Mouse (Mus musculus) forebrain, embryonic 11.5 days (tissue): ENCODE data around the gene Tprgl. TPM values are rescaled to one million over a fixed set of nuclear protein-coding genes. Genes with fewer than 3 reads are reported as not detected.

Experiments
- ATAC-seq: fragments of 200-750 bp; cut with Nextera tagmentation; replicated peaks from 2 replicates; pipeline ENCODE4 v1.8.0; 2017; ENCODE audit warnings: moderate TSS enrichment; ENCODE audit not compliant: low FRiP score
- DNase-seq: peaks from one replicate; pipeline ENCODE4 v3.0.0-alpha.2; 2017; ENCODE audit warnings: low spot score
- H3K27ac ChIP-seq: fragments of 300-500 bp; sonication (generic); 2 replicates; pipeline ENCODE4 v1.5.1; 2014; ENCODE audit warnings: low read depth, low read length
- H3K27me3 ChIP-seq: fragments of 300-500 bp; sonication (generic); 2 replicates; pipeline ENCODE4 v1.6.1; 2014; ENCODE audit warnings: mild to moderate bottlenecking, low read length, mixed read lengths; ENCODE audit not compliant: control insufficient read depth, insufficient read depth
- H3K36me3 ChIP-seq: fragments of 300-500 bp; sonication (generic); 2 replicates; pipeline ENCODE4 v1.6.1; 2014; ENCODE audit warnings: mild to moderate bottlenecking, low read length, moderate library complexity, mixed read lengths; ENCODE audit not compliant: control insufficient read depth, insufficient read depth
- H3K4me1 ChIP-seq: fragments of 300-500 bp; sonication (generic); replicated peaks from 2 replicates; pipeline ENCODE4 v1.6.1; 2014; ENCODE audit warnings: low read length, mixed read lengths; ENCODE audit not compliant: control insufficient read depth, insufficient read depth
- H3K4me2 ChIP-seq: fragments of 300-500 bp; sonication (generic); 2 replicates; pipeline ENCODE4 v1.6.1; 2014; ENCODE audit warnings: low read depth, mild to moderate bottlenecking, low read length, moderate library complexity, mixed read lengths; ENCODE audit not compliant: severe bottlenecking
- H3K4me3 ChIP-seq: fragments of 300-500 bp; sonication (generic); 2 replicates; pipeline ENCODE4 v1.5.1; 2014; ENCODE audit warnings: low read depth, low read length
- H3K9ac ChIP-seq: fragments of 300-500 bp; sonication (generic); 2 replicates; pipeline ENCODE4 v1.6.1; 2014; ENCODE audit warnings: low read length
- H3K9me3 ChIP-seq: fragments of 300-500 bp; sonication (generic); 2 replicates; pipeline ENCODE4 v1.6.1; 2016; ENCODE audit warnings: low read length, mixed read lengths; ENCODE audit not compliant: control insufficient read depth
- WGBS: fragments of 180-500 bp; shearing (Covaris S2); extraction: QIAGEN DNeasy Blood & Tissue Kit; methylation state at CpG from one replicate; pipeline ENCODE4 v1.1.7; 2014; 5-methylcytosine and 5-hydroxymethylcytosine counted together
- polyA plus RNA-seq: library from polyadenylated mRNA; unstranded; fragments of >200 nt; fragmentation: Nextera tagmentation; extraction: Ambion mirVana; gene quantifications from 2 replicates; pipeline ENCODE4 v1.2.1, GENCODE M21; 2014

The Tprgl gene
- 126 and 135 TPM in 2 replicates for polyA plus RNA-seq

DNA sequence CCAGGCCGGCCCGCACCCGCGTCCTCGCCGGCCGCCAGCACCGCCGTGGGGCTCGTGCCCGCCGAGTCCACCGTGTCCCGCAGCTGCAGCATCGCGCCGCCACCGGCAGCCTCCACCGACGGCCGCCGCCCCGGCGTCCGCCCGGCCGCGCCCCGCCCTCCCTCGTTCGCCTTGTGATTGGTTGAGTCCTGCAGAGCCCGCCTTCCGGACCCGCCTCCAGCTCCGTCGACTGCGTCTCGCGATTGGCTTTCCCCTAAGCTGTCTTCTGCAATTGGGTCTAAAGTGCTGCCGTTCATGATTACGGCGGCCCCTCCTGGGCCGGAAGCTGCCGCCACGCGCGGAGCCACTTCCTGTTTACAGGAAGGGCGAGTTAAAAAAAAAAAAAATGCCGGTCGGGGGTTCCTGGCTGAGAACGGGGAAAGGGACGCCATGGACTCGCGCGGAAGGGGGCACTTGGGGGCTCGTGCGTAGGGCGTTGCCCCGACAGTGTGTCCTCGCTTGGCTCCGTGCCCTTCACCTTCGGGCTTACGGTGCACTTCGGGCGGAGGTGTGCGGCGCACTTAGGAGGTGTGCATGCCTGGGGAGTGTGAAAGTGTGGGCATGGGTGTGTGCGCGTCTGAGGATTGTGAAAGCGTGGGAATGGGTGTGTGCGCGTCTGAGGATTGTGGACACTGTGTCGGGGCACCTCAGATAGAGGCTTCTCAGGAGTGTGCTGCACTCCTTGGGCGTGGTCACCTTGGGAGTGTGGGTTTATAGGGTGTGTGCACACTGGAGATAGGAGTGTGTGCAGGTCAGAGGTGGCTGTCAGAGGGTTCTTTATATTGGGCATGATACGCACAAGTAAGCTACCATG, at the start of gene Tprgl:
Tprgl (minus strand) TSS at position 129 of the 853 bp plus-strand sequence.
- H3K4me2 ChIP-seq, result peak within 1 kb of the TSS; percentile 90
- under 1% methylated on average over 51 of the region's 75 CpGs for WGBS
- peak within 1 kb of the TSS; percentile 72 for H3K9ac ChIP-seq
- peak within 1 kb of the TSS; percentile 87 for H3K4me3 ChIP-seq
- no peaks in the 10 kb centered on the region for H3K9me3 ChIP-seq
- peaks cover 4% of the 10 kb centered on the region for H3K4me1 ChIP-seq
- peak; percentile 95 for ATAC-seq
- peaks cover under 1% of the 10 kb centered on the region for H3K36me3 ChIP-seq
- no peaks in the 10 kb centered on the region for H3K27me3 ChIP-seq
- no peak within 1 kb of the TSS for H3K27ac ChIP-seq
- DNase-seq, result peak; percentile 98

DNA sequence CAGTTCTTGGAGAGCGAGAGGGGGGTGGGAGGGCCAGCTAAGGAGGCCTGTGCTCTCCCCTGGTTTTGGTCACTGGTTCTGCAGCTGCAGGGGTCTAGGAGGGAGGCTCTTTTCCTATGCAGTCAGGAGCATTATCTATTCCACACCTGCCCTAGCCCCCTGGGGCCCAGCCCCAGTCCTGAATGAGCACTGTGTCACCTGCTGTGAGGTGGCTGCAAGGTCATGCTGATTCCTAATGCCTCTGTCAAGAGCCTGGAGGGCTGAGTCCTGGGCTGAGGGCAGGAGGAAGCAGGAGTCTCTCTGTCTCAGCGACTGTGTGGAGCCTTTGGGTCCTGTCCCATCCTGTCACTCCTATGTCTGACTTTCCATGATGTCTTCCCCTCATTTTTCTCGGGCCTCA, 49.4 kb upstream of the Tprgl start:
- H3K4me3 ChIP-seq, result no peak overlapping the region
- no peaks in the 10 kb centered on the region for H3K27me3 ChIP-seq
- WGBS, result 14% methylated on average over 3 of the region's 3 CpGs
- H3K4me1 ChIP-seq, result no peaks in the 10 kb centered on the region
- H3K27ac ChIP-seq, result no peak overlapping the region
- no peak for DNase-seq
- no peak overlapping the region for H3K4me2 ChIP-seq
- H3K9me3 ChIP-seq, result no peaks in the 10 kb centered on the region
- H3K36me3 ChIP-seq, result no peaks in the 10 kb centered on the region
- no peak for ATAC-seq
- H3K9ac ChIP-seq, result no peak overlapping the region

DNA sequence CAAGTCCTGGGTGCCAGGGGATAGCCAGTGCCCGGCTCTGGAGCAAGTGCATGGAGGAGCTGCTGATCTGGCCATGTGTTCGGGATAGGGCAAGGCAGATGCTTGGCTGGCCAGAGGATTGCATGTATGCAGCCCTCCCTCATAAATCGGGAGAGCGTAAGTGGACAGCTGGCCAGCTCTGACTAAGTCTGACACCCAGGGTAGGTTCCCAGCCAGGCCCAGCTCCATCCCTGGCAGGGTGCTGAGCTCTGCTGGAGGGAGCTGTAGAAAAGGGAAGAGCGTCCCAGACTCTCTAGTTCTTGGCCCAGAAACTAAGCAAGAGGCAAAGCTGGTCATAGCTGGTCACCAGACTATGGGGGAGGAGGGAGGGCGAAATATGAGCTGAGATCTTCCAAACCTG, 48.6 kb upstream of the Tprgl start:
- H3K4me3 ChIP-seq, result no peak overlapping the region
- no peak overlapping the region for H3K9ac ChIP-seq
- H3K9me3 ChIP-seq, result no peaks in the 10 kb centered on the region
- DNase-seq, result no peak
- H3K4me1 ChIP-seq, result no peaks in the 10 kb centered on the region
- H3K36me3 ChIP-seq, result no peaks in the 10 kb centered on the region
- no peak overlapping the region for H3K4me2 ChIP-seq
- WGBS, result 73% methylated on average over 6 of the region's 6 CpGs
- no peaks in the 10 kb centered on the region for H3K27me3 ChIP-seq
- H3K27ac ChIP-seq, result no peak overlapping the region
- no peak for ATAC-seq

DNA sequence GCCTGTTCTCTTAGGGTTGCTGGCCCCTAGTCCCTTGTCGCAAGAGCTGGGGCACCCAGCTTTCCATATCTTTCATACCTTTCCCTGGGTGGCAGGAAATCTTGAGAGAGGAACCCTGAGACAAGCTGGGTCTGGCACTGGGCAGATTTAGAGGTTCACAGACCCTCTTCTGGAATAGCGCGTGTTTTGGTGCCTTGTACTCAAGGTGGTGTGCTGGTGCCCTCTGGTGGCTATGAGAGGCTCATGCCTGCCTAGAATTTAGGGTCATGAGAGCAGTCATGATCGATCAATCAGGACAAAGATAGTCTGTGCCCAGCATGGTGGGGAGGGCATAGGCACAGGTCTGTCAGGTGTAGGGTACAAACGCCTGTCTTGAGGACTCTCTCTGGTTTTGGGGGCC, 46.8 kb upstream of the Tprgl start:
- 15% methylated on average over 5 of the region's 5 CpGs for WGBS
- H3K9me3 ChIP-seq, result no peaks in the 10 kb centered on the region
- no peak overlapping the region for H3K4me2 ChIP-seq
- H3K36me3 ChIP-seq, result no peaks in the 10 kb centered on the region
- no peak overlapping the region for H3K9ac ChIP-seq
- H3K4me3 ChIP-seq, result no peak overlapping the region
- no peaks in the 10 kb centered on the region for H3K27me3 ChIP-seq
- peak; percentile 84 for DNase-seq
- H3K4me1 ChIP-seq, result no peaks in the 10 kb centered on the region
- H3K27ac ChIP-seq, result no peak overlapping the region
- 0 out of 2 replicates have a peak, but pooled peaks have one; percentile 39 for ATAC-seq

DNA sequence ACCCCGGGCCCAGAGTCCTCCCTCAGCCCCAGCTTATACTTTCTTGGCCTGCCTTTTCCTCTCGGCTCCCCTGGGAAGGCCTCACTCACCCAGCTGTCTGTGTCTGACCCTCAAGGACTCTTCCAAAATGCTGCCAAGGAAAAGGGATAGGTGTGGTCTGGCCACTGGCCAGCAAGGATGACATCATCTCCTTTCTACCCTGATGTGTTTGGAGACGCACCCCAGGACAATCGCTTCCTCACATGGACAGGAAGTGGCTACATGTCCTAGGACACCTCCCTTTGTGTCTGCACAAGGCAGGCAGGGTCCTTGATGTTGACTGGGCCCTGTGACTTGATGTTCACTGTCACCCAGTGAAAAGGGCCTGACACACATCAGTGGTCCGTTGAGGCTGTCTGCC, 44.9 kb upstream of the Tprgl start:
- H3K27ac ChIP-seq, result no peak overlapping the region
- 87% methylated on average over 5 of the region's 5 CpGs for WGBS
- 0 out of 2 replicates have a peak, but pooled peaks cover 2% of the 10 kb centered on the region for H3K4me1 ChIP-seq

DNA sequence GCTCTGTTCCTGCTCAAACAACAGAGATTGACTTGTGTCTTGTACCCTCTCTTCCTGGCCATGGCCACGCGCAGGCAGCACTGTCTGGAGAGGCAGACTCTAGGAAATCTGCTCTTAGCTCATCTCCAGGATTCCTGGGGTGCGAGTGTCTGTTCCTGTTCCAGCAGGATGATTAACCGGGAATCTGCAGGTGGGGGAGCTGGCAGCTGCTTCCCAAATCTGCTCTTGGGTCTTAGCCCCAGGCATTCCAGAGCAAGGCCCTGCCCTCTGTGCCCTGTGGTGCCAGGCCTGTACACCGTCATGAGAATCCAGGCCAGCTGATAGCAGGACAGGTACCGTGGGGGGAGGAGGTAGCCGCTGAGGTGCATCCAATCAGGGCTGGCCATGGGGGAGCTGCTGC, 44.1 kb upstream of the Tprgl start:
- Histone ChIP-seq H3K27ac (no peak overlapping the region), H3K9ac (no peak overlapping the region), H3K4me1 (0 out of 2 replicates have a peak, but pooled peaks cover 2% of the 10 kb centered on the region), H3K4me2 (no peak overlapping the region), H3K4me3 (no peak overlapping the region), H3K27me3 (no peaks in the 10 kb centered on the region), H3K9me3 (no peaks in the 10 kb centered on the region), H3K36me3 (no peaks in the 10 kb centered on the region)
- ATAC-seq (no peak), DNase-seq (no peak)
- WGBS, result 75% methylated on average over 7 of the region's 7 CpGs

More for the DNA sequence above, 44.9 kb upstream of the Tprgl start:
- Histone ChIP-seq H3K27me3 (no peaks in the 10 kb centered on the region), H3K9me3 (no peaks in the 10 kb centered on the region), H3K36me3 (no peaks in the 10 kb centered on the region), H3K4me2 (no peak overlapping the region), H3K4me3 (no peak overlapping the region), H3K9ac (no peak overlapping the region)
- DNase-seq (no peak), ATAC-seq (no peak)

DNA sequence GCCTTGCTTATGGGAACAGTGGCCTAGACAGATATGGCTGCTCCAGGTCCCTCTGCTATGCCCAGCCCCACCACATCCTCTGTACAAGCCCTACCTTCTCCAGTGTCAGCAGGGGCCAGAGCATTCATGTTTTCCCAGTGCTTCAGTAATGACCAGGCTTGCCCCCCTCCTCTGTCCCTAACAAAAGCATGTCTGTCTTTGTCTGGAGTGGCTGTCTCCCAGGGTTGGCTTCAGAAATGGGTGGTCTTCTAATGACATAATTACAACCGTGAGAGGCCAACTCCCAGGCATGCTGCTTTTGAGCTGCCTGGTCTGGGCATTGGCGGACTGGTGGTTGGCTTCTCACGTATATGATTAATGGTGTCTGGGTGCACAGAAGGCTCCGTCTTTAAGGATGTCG, 41.0 kb upstream of the Tprgl start:
- DNase-seq, result no peak
- no peak for ATAC-seq
- H3K36me3 ChIP-seq, result no peaks in the 10 kb centered on the region
- peaks cover 13% of the 10 kb centered on the region for H3K4me1 ChIP-seq
- no peak overlapping the region for H3K4me3 ChIP-seq
- H3K27me3 ChIP-seq, result no peaks in the 10 kb centered on the region
- no peak overlapping the region for H3K4me2 ChIP-seq
- WGBS, result 71% methylated on average over 5 of the region's 5 CpGs
- no peak overlapping the region for H3K9ac ChIP-seq
- H3K9me3 ChIP-seq, result no peaks in the 10 kb centered on the region
- no peak overlapping the region for H3K27ac ChIP-seq

DNA sequence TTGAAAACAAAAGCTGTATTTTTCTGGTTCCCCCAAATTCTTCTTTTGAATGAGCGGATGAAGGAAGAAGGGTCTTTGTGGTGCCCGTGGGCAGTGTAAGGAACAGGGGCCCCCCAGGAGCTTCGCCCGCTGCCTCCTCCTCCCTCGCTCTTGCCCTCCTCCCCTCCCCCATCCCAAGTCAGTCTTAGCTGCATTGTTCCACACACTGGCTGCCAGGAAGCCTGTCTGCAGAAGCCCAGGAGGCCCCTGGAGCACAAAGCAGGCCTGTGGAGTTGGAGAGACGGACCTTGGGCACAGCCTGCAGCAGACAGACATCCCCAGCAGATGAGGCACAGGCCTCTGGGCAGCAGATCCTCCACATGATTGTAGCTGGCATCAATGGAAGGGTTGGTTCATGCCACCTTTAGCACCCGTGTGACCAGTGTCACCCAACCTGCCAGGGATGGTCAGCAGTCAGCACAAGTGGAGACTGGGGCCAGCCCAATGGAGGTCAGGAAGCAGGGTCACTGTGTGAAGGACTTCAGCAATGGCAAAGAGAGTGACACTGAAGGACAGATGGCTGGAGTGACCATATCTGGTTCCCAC, 38.0 kb upstream of the Tprgl start:
- H3K4me1 ChIP-seq, result peaks cover 13% of the 10 kb centered on the region
- DNase-seq, result peak; percentile 64
- peak overlapping the region; percentile 1; the same call in 1 of the 2 replicates for H3K27ac ChIP-seq
- 13% methylated on average over 7 of the region's 7 CpGs for WGBS
- H3K27me3 ChIP-seq, result no peaks in the 10 kb centered on the region
- peak overlapping the region; percentile 1; the same call in 1 of the 2 replicates for H3K9ac ChIP-seq
- no peak overlapping the region for H3K4me3 ChIP-seq
- no peaks in the 10 kb centered on the region for H3K36me3 ChIP-seq
- no peaks in the 10 kb centered on the region for H3K9me3 ChIP-seq
- H3K4me2 ChIP-seq, result peak overlapping the region; percentile 6; the same call in 1 of the 2 replicates
- ATAC-seq, result peak; percentile 53; the same call in 1 of the 2 replicates
